Mouse (Mus musculus) neural tube, embryonic 11.5 days (tissue): ENCODE results near the gene Gm5678. TPM values are rescaled to one million over a fixed set of nuclear protein-coding genes. Genes with fewer than 3 reads are reported as not detected.

ENCODE experiments used
- ATAC-seq: fragments of 200-750 bp; cut with Nextera tagmentation; 2 replicates; pipeline ENCODE4 v1.8.0; 2017; ENCODE audit warnings: moderate number of reproducible peaks, mild to moderate bottlenecking, moderate TSS enrichment, moderate library complexity; ENCODE audit not compliant: insufficient read depth, low FRiP score, low TSS enrichment
- DNase-seq: peaks from one replicate; pipeline ENCODE4 v3.0.0-alpha.2; 2015; ENCODE audit warnings: low spot score
- H3K27ac ChIP-seq: fragments of 300-500 bp; sonication (generic); 2 replicates; pipeline ENCODE4 v1.5.1; 2014; ENCODE audit warnings: low read depth, mild to moderate bottlenecking, low read length
- H3K27me3 ChIP-seq: fragments of 300-500 bp; sonication (generic); 2 replicates; pipeline ENCODE4 v1.6.1; 2014; ENCODE audit warnings: mild to moderate bottlenecking, low read length, mixed read lengths; ENCODE audit not compliant: control insufficient read depth, insufficient read depth
- H3K36me3 ChIP-seq: fragments of 300-500 bp; sonication (generic); 2 replicates; pipeline ENCODE4 v1.6.1; 2014; ENCODE audit warnings: mild to moderate bottlenecking, low read length, moderate library complexity, mixed read lengths; ENCODE audit not compliant: control insufficient read depth, insufficient read depth
- H3K4me1 ChIP-seq: fragments of 300-500 bp; sonication (generic); 2 replicates; pipeline ENCODE4 v1.6.1; 2014; ENCODE audit warnings: low read length, mixed read lengths; ENCODE audit not compliant: control insufficient read depth, insufficient read depth
- H3K4me2 ChIP-seq: fragments of 300-500 bp; sonication (generic); 2 replicates; pipeline ENCODE4 v1.6.1; 2014; ENCODE audit warnings: low read depth, mild to moderate bottlenecking, moderate library complexity
- H3K4me3 ChIP-seq: fragments of 300-500 bp; sonication (generic); 2 replicates; pipeline ENCODE4 v1.5.1; 2014; ENCODE audit warnings: low read depth, low read length
- H3K9ac ChIP-seq: fragments of 300-500 bp; sonication (generic); 2 replicates; pipeline ENCODE4 v1.6.1; 2014; ENCODE audit warnings: mild to moderate bottlenecking, low read length
- H3K9me3 ChIP-seq: fragments of 300-500 bp; sonication (generic); 2 replicates; pipeline ENCODE4 v1.6.1; 2016; ENCODE audit warnings: low read length; ENCODE audit not compliant: control insufficient read depth
- WGBS: fragments of 180-500 bp; shearing (Covaris S2); extraction: QIAGEN DNeasy Blood & Tissue Kit; methylation state at CpG from one replicate; pipeline ENCODE4 v1.1.7; 2014; 5-methylcytosine and 5-hydroxymethylcytosine counted together
- polyA plus RNA-seq: library from polyadenylated mRNA; unstranded; fragments of >200 nt; fragmentation: Nextera tagmentation; extraction: Ambion mirVana; gene quantifications from 2 replicates; pipeline ENCODE4 v1.2.1, GENCODE M21; 2014

The Gm5678 gene
- polyA plus RNA-seq, 1 experiment from 2014 or later = not detected

GRCm38 (mm10) chr16:93591450-93592430 is 36.2 kb upstream of the Gm5678 start:
- Histone ChIP-seq H3K4me1 (no peaks in the 10 kb centered on the region), H3K27me3 (no peaks in the 10 kb centered on the region), H3K9me3 (no peaks in the 10 kb centered on the region), H3K4me3 (no peak overlapping the region), H3K27ac (no peak overlapping the region), H3K9ac (no peak overlapping the region), H3K36me3 (no peaks in the 10 kb centered on the region), H3K4me2 (no peak overlapping the region)
- no peak for DNase-seq
- no peak for ATAC-seq
- 93% methylated on average over 20 of the region's 20 CpGs for WGBS

GRCm38 (mm10) chr16:93592711-93593110 is 35.2 kb upstream of the Gm5678 start:
- no peak overlapping the region for H3K9ac ChIP-seq
- H3K36me3 ChIP-seq = no peaks in the 10 kb centered on the region
- H3K4me1 ChIP-seq = no peaks in the 10 kb centered on the region
- DNase-seq = no peak
- no peak overlapping the region for H3K4me3 ChIP-seq
- no peaks in the 10 kb centered on the region for H3K9me3 ChIP-seq
- H3K27ac ChIP-seq = no peak overlapping the region
- no peak for ATAC-seq
- WGBS = 89% methylated on average over 3 of the region's 3 CpGs
- H3K27me3 ChIP-seq = no peaks in the 10 kb centered on the region
- no peak overlapping the region for H3K4me2 ChIP-seq

GRCm38 (mm10) chr16:93593406-93593805 is 34.5 kb upstream of the Gm5678 start:
- DNase-seq (no peak), ATAC-seq (no peak)
- H3K27me3 ChIP-seq = no peaks in the 10 kb centered on the region
- H3K4me1 ChIP-seq = no peaks in the 10 kb centered on the region
- no peaks in the 10 kb centered on the region for H3K36me3 ChIP-seq
- H3K4me2 ChIP-seq = no peak overlapping the region
- WGBS = 89% methylated on average over 8 of the region's 8 CpGs
- no peak overlapping the region for H3K9ac ChIP-seq
- H3K9me3 ChIP-seq = no peaks in the 10 kb centered on the region
- no peak overlapping the region for H3K4me3 ChIP-seq
- no peak overlapping the region for H3K27ac ChIP-seq

- Histone ChIP-seq H3K36me3 (no peaks in the 10 kb centered on the region), H3K4me2 (no peak overlapping the region), H3K4me3 (no peak overlapping the region), H3K4me1 (no peaks in the 10 kb centered on the region), H3K27ac (no peak overlapping the region), H3K9ac (no peak overlapping the region), H3K9me3 (no peaks in the 10 kb centered on the region), H3K27me3 (no peaks in the 10 kb centered on the region)
- 93% methylated on average over 10 of the region's 10 CpGs for WGBS
- DNase-seq (no peak), ATAC-seq (no peak)
These were observed 33.4 kb upstream of the Gm5678 start for GRCm38 (mm10) chr16:93594448-93594847.

- Histone ChIP-seq H3K36me3 (no peaks in the 10 kb centered on the region), H3K4me2 (no peak overlapping the region)
- ATAC-seq = no peak
These were observed 32.1 kb upstream of the Gm5678 start for GRCm38 (mm10) chr16:93595766-93596165.

GRCm38 (mm10) chr16:93596807-93597206 is 31.1 kb upstream of the Gm5678 start:
- WGBS = 94% methylated on average over 7 of the region's 7 CpGs
- H3K9me3 ChIP-seq = no peaks in the 10 kb centered on the region

More at GRCm38 (mm10) chr16:93595766-93596165, 32.1 kb upstream of the Gm5678 start:
- H3K9ac ChIP-seq = no peak overlapping the region
- no peak overlapping the region for H3K27ac ChIP-seq
- no peaks in the 10 kb centered on the region for H3K4me1 ChIP-seq
- no peaks in the 10 kb centered on the region for H3K9me3 ChIP-seq
- 92% methylated on average over 5 of the region's 5 CpGs for WGBS
- no peak for DNase-seq
- no peak overlapping the region for H3K4me3 ChIP-seq
- no peaks in the 10 kb centered on the region for H3K27me3 ChIP-seq

GRCm38 (mm10) chr16:93597551-93597950 is 30.3 kb upstream of the Gm5678 start:
- Histone ChIP-seq H3K36me3 (no peaks in the 10 kb centered on the region), H3K4me3 (no peak overlapping the region), H3K4me2 (no peak overlapping the region), H3K4me1 (no peaks in the 10 kb centered on the region), H3K27ac (no peak overlapping the region), H3K9ac (no peak overlapping the region), H3K27me3 (no peaks in the 10 kb centered on the region), H3K9me3 (no peaks in the 10 kb centered on the region)
- ATAC-seq = no peak
- DNase-seq = no peak
- WGBS = 91% methylated on average over 9 of the region's 9 CpGs

More at GRCm38 (mm10) chr16:93596807-93597206, 31.1 kb upstream of the Gm5678 start:
- no peak for DNase-seq
- ATAC-seq = no peak
- Histone ChIP-seq H3K27me3 (no peaks in the 10 kb centered on the region), H3K27ac (no peak overlapping the region), H3K4me3 (no peak overlapping the region), H3K4me2 (no peak overlapping the region), H3K36me3 (no peaks in the 10 kb centered on the region), H3K4me1 (no peaks in the 10 kb centered on the region), H3K9ac (no peak overlapping the region)

GRCm38 (mm10) chr16:93599461-93599860 is 28.4 kb upstream of the Gm5678 start:
- H3K9ac ChIP-seq = no peak overlapping the region
- H3K9me3 ChIP-seq = no peaks in the 10 kb centered on the region
- no peak for ATAC-seq
- 92% methylated on average over 6 of the region's 6 CpGs for WGBS
- no peak overlapping the region for H3K4me2 ChIP-seq
- no peaks in the 10 kb centered on the region for H3K36me3 ChIP-seq
- H3K4me3 ChIP-seq = no peak overlapping the region
- H3K27ac ChIP-seq = no peak overlapping the region
- H3K4me1 ChIP-seq = peaks cover 2% of the 10 kb centered on the region; the same call in 1 of the 2 replicates
- no peak for DNase-seq
- no peaks in the 10 kb centered on the region for H3K27me3 ChIP-seq
